Mouse (Mus musculus) MEL (cell line): Measurements from ENCODE around the gene Plxnd1. TPM values are rescaled to one million over a fixed set of nuclear protein-coding genes. Genes with fewer than 3 reads are reported as not detected.

Experiments
- DNase-seq: peaks from one replicate; pipeline ENCODE4 v3.0.0; 2011; ENCODE audit warnings: low read depth, low spot score
- H3K27ac ChIP-seq: 2 replicates; pipeline ENCODE4 v1.5.1; 2012; ENCODE audit warnings: low read depth, mild to moderate bottlenecking, control low read depth, low read length, moderate library complexity; ENCODE audit not compliant: control insufficient read depth
- H3K27me3 ChIP-seq, 2 experiments: fragments of 150-350 bp in 1 of 2; sonication (generic) in 1 of 2; 2 replicates each; pipeline ENCODE4 v1.6.1; 2012; ENCODE audit warnings: low read length in 2 of 2, mild to moderate bottlenecking in 2 of 2, improper control_type of control experiment in 1 of 2, moderate library complexity in 1 of 2; ENCODE audit not compliant: insufficient read depth in 2 of 2, control insufficient read depth in 1 of 2
- H3K36me3 ChIP-seq, 2 experiments: 2 replicates each; pipeline ENCODE4 v1.6.1; 2012 to 2014; ENCODE audit warnings: low read length in 2 of 2, improper control_type of control experiment in 1 of 2, inconsistent platforms in 1 of 2, mild to moderate bottlenecking in 1 of 2; ENCODE audit not compliant: insufficient read depth in 2 of 2, control insufficient read depth in 1 of 2
- H3K4me1 ChIP-seq, 2 experiments: fragments of 150-350 bp in 1 of 2; sonication (generic) in 1 of 2; 2 replicates each; pipeline ENCODE4 v1.6.1; 2012; ENCODE audit warnings: low read length in 2 of 2, improper control_type of control experiment in 1 of 2, mild to moderate bottlenecking in 1 of 2; ENCODE audit not compliant: insufficient read depth in 2 of 2, control insufficient read depth in 1 of 2
- H3K4me3 ChIP-seq, 2 experiments: fragments of 150-350 bp in 1 of 2; sonication (generic) in 1 of 2; 2 replicates each; pipeline ENCODE4 v1.5.1; 2012; ENCODE audit warnings: low read depth in 2 of 2, low read length in 2 of 2, mild to moderate bottlenecking in 2 of 2, moderate library complexity in 2 of 2, control low read depth in 1 of 2, improper control_type of control experiment in 1 of 2; ENCODE audit not compliant: control insufficient read depth in 1 of 2, insufficient read depth in 1 of 2
- H3K79me2 ChIP-seq: 2 replicates; pipeline ENCODE4 v1.6.1; 2012; ENCODE audit warnings: mild to moderate bottlenecking, low read length, moderate library complexity; ENCODE audit not compliant: control insufficient read depth, poor library complexity, insufficient read depth
- H3K9ac ChIP-seq: 2 replicates; pipeline ENCODE4 v1.6.1; 2012; ENCODE audit warnings: low read depth, mild to moderate bottlenecking, control low read depth, low read length, moderate library complexity; ENCODE audit not compliant: control insufficient read depth, poor library complexity, severe bottlenecking
- H3K9me3 ChIP-seq: fragments of 150-350 bp; sonication (generic); replicated peaks from 2 replicates; pipeline ENCODE4 v1.6.1; 2012; ENCODE audit warnings: mild to moderate bottlenecking, low read length, improper control_type of control experiment, moderate library complexity; ENCODE audit not compliant: insufficient read depth
- BHLHE40 ChIP-seq: IDR thresholded peaks from 2 replicates; pipeline ENCODE4 v1.6.1; 2012; ENCODE audit warnings: low read depth, mild to moderate bottlenecking, inconsistent platforms, low read length, improper control_type of control experiment, borderline replicate concordance
- ETS1 ChIP-seq: IDR thresholded peaks from 2 replicates; pipeline ENCODE4 v1.6.1; 2012; ENCODE audit warnings: low read depth, mild to moderate bottlenecking, inconsistent platforms, low read length, improper control_type of control experiment, moderate library complexity
- GABPA ChIP-seq: IDR thresholded peaks from 2 replicates; pipeline ENCODE4 v1.6.1; 2012; ENCODE audit warnings: low read depth, mild to moderate bottlenecking, inconsistent platforms, low read length, improper control_type of control experiment, moderate library complexity
- GATA1 ChIP-seq: IDR thresholded peaks from 2 replicates; pipeline ENCODE4 v1.6.1; 2011; ENCODE audit warnings: low read depth, low read length, improper control_type of control experiment
- HCFC1 ChIP-seq: IDR thresholded peaks from 2 replicates; pipeline ENCODE4 v1.6.1; 2012; ENCODE audit warnings: low read depth, mild to moderate bottlenecking, inconsistent platforms, low read length, improper control_type of control experiment, moderate library complexity
- KAT2A ChIP-seq: conservative IDR thresholded peaks from 2 replicates; pipeline ENCODE4 v1.6.1; 2012; ENCODE audit warnings: low read depth, low read length, improper control_type of control experiment, inconsistent platforms
- MXI1 ChIP-seq: IDR thresholded peaks from 2 replicates; pipeline ENCODE4 v1.6.1; 2011; ENCODE audit warnings: mild to moderate bottlenecking, low read depth, low read length, improper control_type of control experiment
- MYB ChIP-seq: IDR thresholded peaks from 2 replicates; pipeline ENCODE4 v1.6.1; 2011; ENCODE audit warnings: mild to moderate bottlenecking, low read depth, low read length, improper control_type of control experiment
- MYC ChIP-seq: IDR thresholded peaks from 2 replicates; pipeline ENCODE4 v1.6.1; 2011; ENCODE audit warnings: low read depth, mild to moderate bottlenecking, low read length, improper control_type of control experiment, moderate library complexity
- POLR2AphosphoS5 ChIP-seq: IDR thresholded peaks from 2 replicates; pipeline ENCODE4 v1.6.1; 2012; ENCODE audit warnings: low read depth, borderline replicate concordance, mild to moderate bottlenecking, inconsistent platforms, low read length, moderate library complexity, mixed read lengths
- RAD21 ChIP-seq: IDR thresholded peaks from 2 replicates; pipeline ENCODE4 v1.6.1; 2011; ENCODE audit warnings: mild to moderate bottlenecking, low read depth, low read length, improper control_type of control experiment
- SIN3A ChIP-seq: IDR thresholded peaks from 2 replicates; pipeline ENCODE4 v1.6.1; 2012; ENCODE audit warnings: low read length, improper control_type of control experiment, inconsistent platforms
- TAL1 ChIP-seq: IDR thresholded peaks from 2 replicates; pipeline ENCODE4 v1.6.1; 2012; ENCODE audit warnings: mild to moderate bottlenecking, inconsistent platforms, low read length, moderate library complexity, mixed read lengths
- TBP ChIP-seq: IDR thresholded peaks from 2 replicates; pipeline ENCODE4 v1.8.0; 2011; ENCODE audit warnings: low read depth, low read length, improper control_type of control experiment
- TCF12 ChIP-seq: IDR thresholded peaks from 2 replicates; pipeline ENCODE4 v1.6.1; 2014; ENCODE audit warnings: low read depth, mild to moderate bottlenecking, inconsistent platforms, low read length, improper control_type of control experiment, moderate library complexity
- UBTF ChIP-seq: IDR thresholded peaks from 2 replicates; pipeline ENCODE4 v1.6.1; 2012; ENCODE audit warnings: low read depth, mild to moderate bottlenecking, inconsistent platforms, low read length, improper control_type of control experiment, moderate library complexity, borderline replicate concordance; ENCODE audit not compliant: insufficient read depth
- USF2 ChIP-seq, 2 experiments: IDR thresholded peaks; 2 replicates each; pipeline ENCODE4 v1.6.1; 2011 to 2012; ENCODE audit warnings: improper control_type of control experiment in 2 of 2, low read length in 2 of 2, borderline replicate concordance in 1 of 2, inconsistent platforms in 1 of 2, low read depth in 1 of 2, mild to moderate bottlenecking in 1 of 2; ENCODE audit not compliant: insufficient read depth in 1 of 2
- polyA plus RNA-seq, 2 experiments: library from polyadenylated mRNA; stranded (reverse) in 1 of 2; unstranded in 1 of 2; fragments of >175 nt in 1 of 2; fragments of >200 nt in 1 of 2; gene quantifications; 2 replicates each; pipeline versions ENCODE4 v1.2.1 to v1.2.4; 2012; ENCODE audit warnings: low replicate concordance in 2 of 2, low read depth in 1 of 2; ENCODE audit not compliant: insufficient read length in 2 of 2, insufficient read depth in 1 of 2, missing spikeins in 1 of 2
- total RNA-seq: library from RNA; depleted of rRNA; stranded (reverse); fragments of 300-350 nt; gene quantifications from 2 replicates; pipeline ENCODE4 v1.2.3, GENCODE M21; 2012

Gene Plxnd1
- total and polyA plus RNA-seq, 3 experiments: 4.8 to 19.2 TPM; not detected in 1

- H3K4me3 ChIP-seq: no peak overlapping the region
- H3K79me2 ChIP-seq: no peaks in the 10 kb centered on the region
- no peaks in the 10 kb centered on the region for H3K9me3 ChIP-seq
- H3K4me1 ChIP-seq: no peaks in the 10 kb centered on the region; a peak in 1 of 4 replicates
- DNase-seq: no peak
- H3K36me3 ChIP-seq: no peaks in the 10 kb centered on the region
- no peaks in the 10 kb centered on the region for H3K27me3 ChIP-seq
- H3K9ac ChIP-seq: no peak overlapping the region
- no peak for TF ChIP-seq KAT2A
- no peak for TF ChIP-seq MXI1
- no peak for TF ChIP-seq ETS1
- TF ChIP-seq GABPA: no peak
- TF ChIP-seq MYC: no peak
- TF ChIP-seq TAL1: no peak
- TF ChIP-seq TBP: no peak
- no peak for TF ChIP-seq HCFC1
- TF ChIP-seq USF2 (IDR thresholded peaks at IDR 0.05; ENCODE audit: borderline replicate concordance in 1 of 2, insufficient read depth in 1 of 2, low read depth in 1 of 2, low read length in 2 of 2): no peak
- TF ChIP-seq GATA1: no peak
- H3K27ac ChIP-seq: no peak overlapping the region
Observed at GRCm38 (mm10) chr6:115924829-115925228, 70.0 kb downstream of the Plxnd1 start.

DNA sequence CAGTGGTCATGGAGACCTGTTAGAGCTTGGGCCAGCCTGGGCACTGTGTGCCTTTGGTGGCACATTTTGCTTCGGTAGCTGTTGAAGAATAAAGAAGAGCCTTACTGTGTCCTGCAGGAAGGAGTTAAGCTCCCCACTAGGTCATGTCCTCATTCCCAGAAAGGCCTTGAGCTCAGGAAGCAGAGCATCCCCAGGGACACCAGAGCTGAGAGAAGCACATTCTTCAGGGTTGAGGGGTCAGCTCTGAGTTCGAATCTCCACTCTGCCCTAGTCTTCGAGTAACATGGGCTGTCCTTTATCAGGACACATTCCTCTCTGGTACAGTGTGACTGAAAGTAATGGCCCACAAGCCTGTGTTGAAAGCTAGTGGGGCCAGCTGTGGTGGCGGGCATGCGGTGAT lies 74.9 kb downstream of the Plxnd1 start:
- Histone ChIP-seq H3K36me3 (no peaks in the 10 kb centered on the region), H3K27me3 (no peaks in the 10 kb centered on the region), H3K9ac (no peak overlapping the region), H3K4me1 (no peaks in the 10 kb centered on the region; a peak in 1 of 4 replicates), H3K79me2 (no peaks in the 10 kb centered on the region), H3K9me3 (no peaks in the 10 kb centered on the region), H3K27ac (no peak overlapping the region), H3K4me3 (no peak overlapping the region)
- DNase-seq: no peak
- TF ChIP-seq SIN3A (no peak), ETS1 (no peak), MYB (no peak), UBTF (no peak), MXI1 (no peak), POLR2AphosphoS5 (no peak), RAD21 (no peak)

- Histone ChIP-seq H3K27me3 (no peaks in the 10 kb centered on the region), H3K9me3 (no peaks in the 10 kb centered on the region), H3K4me1 (no peaks in the 10 kb centered on the region; a peak in 1 of 4 replicates), H3K79me2 (no peaks in the 10 kb centered on the region), H3K27ac (no peak overlapping the region), H3K36me3 (no peaks in the 10 kb centered on the region), H3K4me3 (no peak overlapping the region)
- no peak for DNase-seq
- 0 out of 2 replicates have a peak, but pooled peaks have one; percentile 9 for TF ChIP-seq TCF12
- peak; percentile 42; the same call in 1 of the 2 replicates for TF ChIP-seq TAL1
- no peak for TF ChIP-seq BHLHE40
- TF ChIP-seq, all 39 proteins: peak for 2
- no peak overlapping the region for H3K9ac ChIP-seq
Observed at GRCm38 (mm10) chr6:115918615-115919014, 76.2 kb downstream of the Plxnd1 start.
